ENCODE assay signal across 1 mouse cellular context in the genomic region with DNA sequence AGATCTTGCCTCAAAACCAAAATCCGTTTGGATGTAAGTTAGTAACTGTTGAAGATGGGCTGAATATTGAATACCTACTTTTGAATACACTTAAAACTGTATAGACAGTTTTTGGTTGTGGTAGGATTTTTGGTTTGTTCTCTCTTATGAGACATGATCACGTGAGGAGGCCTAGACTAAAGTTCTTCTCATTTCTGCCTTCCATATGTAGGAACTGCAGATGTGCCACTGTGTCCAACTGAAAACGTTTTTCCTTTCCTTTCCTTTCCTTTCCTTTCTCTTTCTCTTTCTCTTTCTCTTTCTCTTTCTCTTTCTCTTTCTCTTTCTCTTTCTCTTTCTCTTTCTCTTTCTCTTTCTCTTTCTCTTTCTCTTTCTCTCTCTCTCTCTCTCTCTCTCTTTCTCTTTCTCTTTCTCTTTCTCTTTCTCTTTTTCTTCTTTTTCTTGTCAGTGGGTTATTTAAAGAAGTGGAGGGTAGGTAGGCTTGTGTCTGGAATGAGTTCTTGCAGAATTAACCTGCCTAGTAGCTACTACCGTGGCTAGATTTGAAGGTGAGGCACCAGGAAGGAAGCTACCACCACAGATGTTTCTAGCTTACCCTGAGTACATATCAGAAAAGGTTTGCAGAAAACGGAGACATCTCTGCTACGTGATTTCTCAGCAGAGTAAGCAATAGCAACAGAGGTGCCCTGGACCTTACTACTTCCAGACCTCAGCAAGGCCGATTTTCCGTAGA.
TF ChIP-seq lines count a peak whose summit lies in the region.

No protein-coding gene starts in this region.

TF ChIP-seq in CH12.LX, 34 proteins besides CTCF, POLR2A, EP300 and RAD21:
- no peak for TF ChIP-seq TCF12 (IDR thresholded peaks at IDR 0.05; ENCODE audit: low read depth, low read length)
- TF ChIP-seq MEF2A (IDR thresholded peaks at IDR 0.05; ENCODE audit: borderline replicate concordance, low read depth, low read length) = no peak
- peak; percentile 91 for TF ChIP-seq ETS1 (conservative IDR thresholded peaks at IDR 0.05; ENCODE audit: low read depth, low read length)
- TF ChIP-seq E2F4 (IDR thresholded peaks at IDR 0.05; ENCODE audit: insufficient replicate concordance, low read depth, low read length) = no peak
- TF ChIP-seq USF2 (conservative IDR thresholded peaks at IDR 0.05; ENCODE audit: low read depth, low read length) = no peak
- TF ChIP-seq CHD2 (IDR thresholded peaks at IDR 0.05; ENCODE audit: low read length) = no peak
- no peak for TF ChIP-seq UBTF (IDR thresholded peaks at IDR 0.05; ENCODE audit: low read depth, low read length)
